Mouse (Mus musculus): ENCODE data around the gene Tbxas1.

The Tbxas1 gene

DNA sequence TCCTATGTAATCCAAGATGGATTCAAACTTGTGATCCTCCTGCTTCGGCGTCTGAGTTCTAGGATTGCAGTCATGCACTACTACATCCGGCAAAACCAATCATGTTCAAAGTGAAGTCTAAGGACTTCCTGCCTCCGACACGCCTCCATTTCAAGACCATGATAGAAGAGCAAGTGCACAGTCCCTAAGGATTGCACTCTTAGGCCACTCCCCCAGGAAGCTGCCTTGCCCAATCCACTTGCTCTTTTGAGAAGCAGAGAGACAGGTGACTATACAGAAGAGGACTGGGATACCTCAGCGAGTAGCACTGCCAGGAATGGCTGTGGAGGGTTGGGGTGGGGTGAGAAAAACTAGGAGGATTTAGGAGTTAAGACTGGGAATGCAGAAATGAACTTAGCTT, 14.0 kb downstream of the Tbxas1 start:
- in situ Hi-C loops (cut with MboI, MseI): no loop called here

GRCm38 (mm10) chr6:38892017-38892416, 16.8 kb downstream of the Tbxas1 start:
- in situ Hi-C loops (cut with MboI, MseI): no loop called here

- in situ Hi-C loops (cut with MboI, MseI): no loop called here
Measured at GRCm38 (mm10) chr6:38893615-38894014, 18.4 kb downstream of the Tbxas1 start.

DNA sequence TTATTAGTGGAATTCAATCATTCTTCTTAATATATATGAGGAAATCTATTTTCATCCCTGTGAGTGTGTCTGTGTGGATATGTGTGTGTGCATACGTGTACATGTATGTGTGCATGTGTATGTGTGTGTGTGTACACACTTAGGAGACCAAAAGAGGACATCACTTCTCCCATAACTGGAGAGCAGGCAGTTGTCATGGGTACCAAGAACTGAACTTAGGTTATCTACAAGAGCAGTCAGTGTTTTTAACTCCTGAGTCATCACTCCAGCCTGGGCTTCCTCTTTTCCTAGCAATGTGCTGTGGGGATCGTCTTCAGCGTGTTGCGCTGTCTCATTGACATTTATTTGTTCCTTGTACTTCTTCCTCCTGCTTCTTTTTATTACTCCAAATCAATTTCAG, 24.9 kb downstream of the Tbxas1 start:
- in situ Hi-C loops (cut with MboI, MseI): no loop called here

GRCm38 (mm10) chr6:38900479-38901126, 25.4 kb downstream of the Tbxas1 start:
- in situ Hi-C loops (cut with MboI, MseI): no loop called here

- in situ Hi-C loops (cut with MboI, MseI): no loop called here
Measured at GRCm38 (mm10) chr6:38901152-38901551, 25.9 kb downstream of the Tbxas1 start.

GRCm38 (mm10) chr6:38901636-38902035, 26.4 kb downstream of the Tbxas1 start:
- in situ Hi-C loops (cut with MboI, MseI): no loop called here

GRCm38 (mm10) chr6:38902820-38903439, 27.7 kb downstream of the Tbxas1 start:
- in situ Hi-C loops (cut with MboI, MseI): no loop called here

DNA sequence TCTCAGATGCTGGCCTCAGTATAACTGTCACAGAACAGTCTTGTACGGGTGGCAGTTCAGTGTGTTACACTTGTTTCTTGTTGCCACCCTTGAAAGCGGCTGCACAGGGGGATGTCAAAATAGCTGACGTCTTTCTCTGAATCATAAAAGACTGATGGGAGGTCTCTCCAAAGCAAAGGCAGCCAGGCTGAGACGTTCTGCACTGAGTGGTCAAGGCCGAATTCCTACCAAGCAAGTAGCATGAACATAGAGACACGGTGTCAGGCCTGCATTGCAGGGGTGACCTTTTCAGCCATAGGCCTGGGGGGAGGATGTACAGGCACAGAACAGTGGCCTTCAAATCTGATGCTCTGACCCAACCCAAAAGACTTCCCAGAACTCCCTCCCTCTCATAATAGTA, 30.8 kb downstream of the Tbxas1 start:
- in situ Hi-C loops (cut with MboI, MseI): no loop called here

DNA sequence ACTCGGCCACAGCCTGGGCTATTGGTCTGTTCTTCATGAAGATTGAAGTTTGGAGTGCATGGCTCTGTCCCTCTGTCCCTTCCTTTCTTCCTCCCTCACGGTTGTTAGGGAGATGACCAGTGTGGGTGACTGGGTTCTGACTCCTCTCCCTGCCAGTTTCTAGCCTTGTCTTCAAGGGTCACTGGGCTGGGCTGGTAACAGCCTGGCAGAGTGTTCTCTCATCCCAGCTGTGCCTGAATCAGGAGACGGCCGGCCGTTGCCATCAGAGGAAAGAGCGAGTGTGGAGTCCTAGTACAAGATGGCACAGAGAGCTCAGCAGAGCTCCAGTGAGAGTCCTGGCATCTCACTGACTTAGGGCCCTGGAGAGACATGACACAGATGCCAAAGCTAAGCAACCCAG, 33.2 kb downstream of the Tbxas1 start:
- in situ Hi-C loops (cut with MboI, MseI): no loop called here

- in situ Hi-C loops (cut with MboI, MseI): loop anchor here (5.0 kb wide), 2 partner anchors 179 to 264 kb away; no protein-coding TSS in a partner anchor
Measured at GRCm38 (mm10) chr6:38910828-38911559, 35.8 kb downstream of the Tbxas1 start.

GRCm38 (mm10) chr6:38912121-38912660, 37.0 kb downstream of the Tbxas1 start:
- in situ Hi-C loops (cut with MboI, MseI): loop anchor here (5.0 kb wide), 2 partner anchors 180 to 265 kb away; no protein-coding TSS in a partner anchor

DNA sequence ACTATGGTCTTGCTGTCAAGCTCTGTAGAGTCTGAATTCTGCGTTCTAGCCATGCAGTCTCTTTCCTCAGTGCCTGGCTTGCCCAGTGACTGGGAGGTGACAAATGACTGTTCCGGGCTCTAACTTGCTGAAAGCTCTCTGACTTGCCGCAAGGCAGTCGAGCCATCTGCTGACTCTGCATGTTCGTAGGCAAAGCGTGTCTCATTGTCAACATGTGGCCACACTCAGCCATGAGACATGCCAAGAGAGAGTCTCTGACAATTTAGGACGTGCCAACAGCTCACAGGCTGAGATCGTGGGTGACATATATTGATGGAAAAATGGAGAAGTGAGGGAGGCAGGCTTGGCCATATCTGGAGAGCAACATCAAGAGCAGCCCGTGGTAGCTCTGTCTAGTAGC, 37.6 kb downstream of the Tbxas1 start:
- in situ Hi-C loops (cut with MboI, MseI): loop anchor here (5.0 kb wide), 2 partner anchors 181 to 266 kb away; no protein-coding TSS in a partner anchor

DNA sequence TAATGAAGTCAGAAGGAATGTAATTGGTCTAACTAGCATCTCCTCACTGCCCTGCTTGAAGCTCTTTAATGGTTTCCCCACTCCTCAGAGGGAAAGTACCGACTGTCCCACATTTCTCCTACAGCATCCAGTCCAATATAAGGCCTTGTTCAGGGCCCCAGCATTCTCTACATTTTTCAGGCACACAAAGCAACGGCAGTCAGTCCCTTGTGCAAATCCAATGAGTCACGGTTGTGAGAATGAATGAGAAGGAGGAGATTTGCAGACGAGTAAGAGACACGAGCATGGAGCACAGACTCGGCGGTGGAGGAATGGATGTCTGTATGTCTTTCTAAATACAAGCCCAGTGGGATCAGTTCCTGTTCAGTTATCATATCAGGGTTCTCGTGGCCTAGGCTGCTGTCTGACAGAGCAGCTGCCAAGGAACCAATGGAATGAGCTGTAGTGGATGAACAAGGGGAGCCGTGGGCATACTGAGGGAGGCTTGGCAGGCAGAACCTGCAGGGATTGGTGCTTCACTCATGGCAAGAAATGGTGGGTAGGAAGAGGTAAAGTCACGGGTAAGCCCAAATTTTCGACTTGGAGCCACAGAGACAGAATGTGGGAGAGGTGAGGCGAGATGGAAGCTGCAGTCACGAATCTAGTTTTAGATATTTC, 38.3 kb downstream of the Tbxas1 start:
- in situ Hi-C loops (cut with MboI, MseI): loop anchor here (5.0 kb wide), 2 partner anchors 181 to 266 kb away; no protein-coding TSS in a partner anchor

DNA sequence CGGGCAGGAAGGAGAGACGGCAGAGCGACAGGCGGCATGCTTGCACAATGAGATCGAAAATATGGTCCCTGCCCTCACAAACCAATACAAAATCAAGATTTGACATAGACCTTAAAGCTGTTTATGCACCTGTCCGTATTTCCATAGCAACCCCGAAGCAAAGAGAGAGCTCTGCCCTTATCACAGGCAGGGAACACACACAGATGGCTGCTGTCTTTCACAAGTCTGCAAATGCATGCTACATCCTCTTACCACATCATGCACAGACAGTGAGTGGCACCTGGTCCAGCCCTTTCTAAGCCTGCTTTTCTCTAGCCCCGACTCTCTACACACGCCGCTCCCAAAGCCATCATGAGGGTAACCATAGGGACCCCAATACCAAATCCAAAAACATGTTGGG, 39.0 kb downstream of the Tbxas1 start:
- in situ Hi-C loops (cut with MboI, MseI): loop anchor here (5.0 kb wide), 2 partner anchors 182 to 267 kb away; no protein-coding TSS in a partner anchor

- in situ Hi-C loops (cut with MboI, MseI): no loop called here
Measured at GRCm38 (mm10) chr6:38915776-38916175, 40.6 kb downstream of the Tbxas1 start.

DNA sequence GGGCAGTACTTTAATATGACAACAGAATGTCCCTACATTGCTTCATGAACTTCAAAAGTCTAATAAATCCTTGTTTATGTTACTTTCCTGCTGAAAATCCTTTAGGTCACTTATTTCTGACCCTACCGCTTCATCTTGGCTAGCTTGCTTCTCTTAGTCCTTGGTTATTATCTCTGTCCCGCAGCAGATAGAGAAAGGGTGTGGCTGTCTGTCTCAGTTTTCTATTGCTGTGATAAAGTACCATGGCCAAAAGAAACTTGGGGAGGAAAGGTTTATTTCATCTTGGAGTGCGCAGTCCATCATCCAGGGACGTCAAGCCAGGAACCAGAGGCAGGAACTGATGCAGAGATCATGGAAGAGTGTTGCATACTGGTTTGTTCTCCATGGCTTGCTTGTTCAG, 41.4 kb downstream of the Tbxas1 start:
- in situ Hi-C loops (cut with MboI, MseI): no loop called here

- in situ Hi-C loops (cut with MboI, MseI): no loop called here
Measured at GRCm38 (mm10) chr6:38917415-38917814, 42.2 kb downstream of the Tbxas1 start.

DNA sequence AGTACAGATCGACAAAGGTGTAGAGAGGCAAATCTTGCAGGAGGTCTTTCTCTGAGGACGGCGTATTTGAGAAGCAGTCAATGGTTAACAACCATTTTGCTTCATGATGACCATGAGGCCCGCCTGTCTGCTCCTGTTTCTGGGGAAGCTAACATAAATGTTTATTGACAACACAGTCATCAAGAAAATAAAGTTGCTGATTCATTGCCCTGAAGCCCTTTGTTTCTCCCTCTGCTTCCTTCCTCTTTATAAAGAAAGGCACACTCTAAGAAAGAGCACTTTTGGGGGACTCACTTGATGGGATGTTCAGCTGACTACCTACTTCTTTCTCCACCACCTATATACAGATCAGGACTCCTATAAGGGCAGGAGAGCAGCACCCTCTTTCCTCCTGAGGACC, 43.5 kb downstream of the Tbxas1 start:
- in situ Hi-C loops (cut with MboI, MseI): no loop called here

- in situ Hi-C loops (cut with MboI, MseI): no loop called here
Measured at GRCm38 (mm10) chr6:38919135-38919740, 44.0 kb downstream of the Tbxas1 start.

GRCm38 (mm10) chr6:38920141-38920540, 44.9 kb downstream of the Tbxas1 start:
- in situ Hi-C loops (cut with MboI, MseI): no loop called here

Data from regulatory T cell (primary cell).